Mouse (Mus musculus): ENCODE measurements around the gene Ift57. TPM values are rescaled to one million over a fixed set of nuclear protein-coding genes. Genes with fewer than 3 reads are reported as not detected.
A peak's percentile ranks its signal among the peaks of the same experiment; 100 is the strongest.

The Ift57 gene
- total and polyA plus RNA-seq, 3 experiments: 13.3 to 28.8 (median 21.3) TPM

DNA sequence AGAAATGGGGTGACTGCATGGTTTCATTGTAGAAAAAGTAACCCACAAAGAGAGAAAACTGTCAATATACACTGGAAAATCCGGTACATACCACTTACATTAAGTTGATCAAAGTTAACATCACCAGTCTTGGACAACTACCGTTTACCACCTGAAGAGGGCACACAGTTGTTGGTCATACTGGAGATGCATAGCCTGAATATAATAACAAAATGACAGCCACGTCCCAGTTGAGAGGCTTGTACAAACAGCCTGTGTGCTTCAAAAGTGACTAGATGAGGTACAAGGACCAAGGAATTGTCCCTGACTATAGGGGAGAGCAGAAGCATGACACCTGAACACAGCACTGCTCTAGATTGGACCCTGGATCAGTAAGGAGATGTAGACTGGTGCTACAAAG is 67.3 kb downstream of the Ift57 start:
- Histone ChIP-seq H3K27me3 (replicated peaks) (no peaks in the 10 kb centered on the region), H3K9ac (ENCODE audit: insufficient read depth, low read depth) (no peak overlapping the region), H3K36me3 (replicated peaks in 1 of 2; ENCODE audit: control insufficient read depth in 1 of 2, insufficient read depth in 1 of 2, low read length in 1 of 2) (peaks cover 2 to 27% of the 10 kb centered on the region in 2 experiments), H3K4me1 (ENCODE audit: control insufficient read depth in 1 of 2, insufficient read depth in 2 of 2) (peaks cover 7 to 22% of the 10 kb centered on the region in 2 experiments; a peak in 3 of 4 replicates), H3K4me3 (replicated peaks in 1 of 3; ENCODE audit: low read depth in 2 of 3, low read length in 2 of 3, poor library complexity in 1 of 3) (no peak overlapping the region), H3K79me2 (replicated peaks; ENCODE audit: control insufficient read depth, extremely low read depth, insufficient read depth, poor library complexity, severe bottlenecking) (no peaks in the 10 kb centered on the region), H3K27ac (ENCODE audit: insufficient read depth, low read depth) (no peak overlapping the region), H3K9me3 (replicated peaks; ENCODE audit: low read length) (no peaks in the 10 kb centered on the region), H3K4me2 (ENCODE audit: insufficient read depth, low read depth, poor library complexity, severe bottlenecking) (no peak overlapping the region)
- in situ Hi-C loops (cut with MboI; ENCODE audit: low pct_ligation_motif_present, low pct_unique_long_range_greater_than_20kb, low sequenced_read_pairs) (loop anchor here (10.0 kb wide), 1 partner anchor 268 kb away; no protein-coding TSS in a partner anchor), dilution Hi-C loops (cut with MboI; ENCODE audit: extremely low pct_ligation_motif_present, extremely low pct_unique_long_range_greater_than_20kb, low sequenced_read_pairs) (no loop called here)
- TF ChIP-seq KAT2A (IDR thresholded peaks at IDR 0.05; ENCODE audit: insufficient replicate concordance, low read length) (no peak), USF2 (conservative IDR thresholded peaks at IDR 0.05; ENCODE audit: low read depth, low read length) (no peak), ZNF384 (IDR thresholded peaks at IDR 0.05; ENCODE audit: low read depth, low read length) (no peak), NELFE (IDR thresholded peaks at IDR 0.05; ENCODE audit: low read depth, low read length) (no peak), HCFC1 (IDR thresholded peaks at IDR 0.05; ENCODE audit: low read depth, low read length) (no peak), MAZ (IDR thresholded peaks at IDR 0.05; ENCODE audit: low read depth, low read length) (peak; percentile 52; the same call in 1 of the 2 replicates), JUND (conservative IDR thresholded peaks at IDR 0.05; ENCODE audit: low read depth, low read length) (0 out of 2 replicates have a peak, but pooled peaks have one; percentile 39), MXI1 (IDR thresholded peaks at IDR 0.05; ENCODE audit: low read depth, low read length) (no peak), SMC3 (IDR thresholded peaks at IDR 0.05; ENCODE audit: low read depth, low read length) (peak; percentile 96), CTCF (conservative IDR thresholded peaks at IDR 0.05 in 1 of 2, IDR thresholded peaks at IDR 0.05 in 1 of 2; ENCODE audit: low read depth in 2 of 2, low read length in 2 of 2) (peak; percentile 72 to 88), E2F4 (IDR thresholded peaks at IDR 0.05; ENCODE audit: insufficient replicate concordance, low read depth, low read length) (no peak), MEF2A (IDR thresholded peaks at IDR 0.05; ENCODE audit: borderline replicate concordance, low read depth, low read length) (no peak), ZC3H11A (IDR thresholded peaks at IDR 0.05; ENCODE audit: low read depth, low read length) (peak; percentile 89), ZKSCAN1 (IDR thresholded peaks at IDR 0.05; ENCODE audit: borderline replicate concordance, low read depth, low read length) (no peak), IRF4 (IDR thresholded peaks at IDR 0.05; ENCODE audit: low read depth, low read length) (peak; percentile 53; the same call in 1 of the 2 replicates), MAFK (IDR thresholded peaks at IDR 0.05; ENCODE audit: insufficient replicate concordance, low read length) (no peak), TBP (conservative IDR thresholded peaks at IDR 0.05; ENCODE audit: low read depth, low read length) (0 out of 2 replicates have a peak, but pooled peaks have one; percentile 24), SIN3A (IDR thresholded peaks at IDR 0.05; ENCODE audit: low read length) (peak; percentile 60; the same call in 1 of the 2 replicates), MAX (IDR thresholded peaks at IDR 0.05; ENCODE audit: low read length) (no peak), POLR2AphosphoS2 (IDR thresholded peaks at IDR 0.05; ENCODE audit: low read depth, low read length) (no peak), TCF12 (IDR thresholded peaks at IDR 0.05; ENCODE audit: low read depth, low read length) (0 out of 2 replicates have a peak, but pooled peaks have one; percentile 22), RAD21 (IDR thresholded peaks at IDR 0.05; ENCODE audit: low read depth, low read length) (peak; percentile 95), CHD1 (IDR thresholded peaks at IDR 0.05; ENCODE audit: low read depth, low read length) (0 out of 2 replicates have a peak, but pooled peaks have one; percentile 67)
- peak; percentile 82 for DNase-seq (ENCODE audit: extremely low read depth)

All from CH12.LX (cell line).